Mouse (Mus musculus) A20 (cell line): ENCODE results near the gene Pop5.
A peak's percentile ranks its signal among the peaks of the same experiment; 100 is the strongest.

ENCODE experiments used
- DNase-seq: peaks from one replicate; pipeline ENCODE4 v3.0.0-alpha.2; 2011; ENCODE audit warnings: low read depth, low spot score

The Pop5 gene

DNA sequence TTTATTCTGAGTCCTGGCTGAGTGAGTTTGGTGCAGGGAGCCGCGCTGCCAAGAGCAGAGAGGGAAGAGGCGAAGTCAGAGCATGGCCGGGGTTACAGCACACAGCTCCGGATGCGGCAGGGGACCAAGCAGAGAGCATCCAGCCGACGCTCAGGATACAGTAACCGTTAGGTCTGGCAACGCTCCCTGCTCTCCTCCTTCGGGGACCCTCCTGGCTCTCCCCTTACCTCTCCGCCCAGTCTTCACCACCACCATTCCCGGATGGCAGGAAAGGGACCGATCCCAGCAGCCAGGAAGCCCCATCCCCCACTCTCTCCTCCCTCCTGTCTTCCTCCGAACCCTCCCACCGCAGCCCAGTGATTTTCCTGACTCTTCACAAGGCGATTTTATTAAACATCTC is 20.8 kb upstream of the Pop5 start:
- no peak for DNase-seq

- DNase-seq = no peak
Measured at GRCm38 (mm10) chr5:115215273-115216185, 20.1 kb upstream of the Pop5 start.

GRCm38 (mm10) chr5:115217998-115218397 is 17.6 kb upstream of the Pop5 start:
- peak; percentile 77 for DNase-seq

GRCm38 (mm10) chr5:115220931-115221640 is 14.6 kb upstream of the Pop5 start:
- peak; percentile 34 for DNase-seq

DNA sequence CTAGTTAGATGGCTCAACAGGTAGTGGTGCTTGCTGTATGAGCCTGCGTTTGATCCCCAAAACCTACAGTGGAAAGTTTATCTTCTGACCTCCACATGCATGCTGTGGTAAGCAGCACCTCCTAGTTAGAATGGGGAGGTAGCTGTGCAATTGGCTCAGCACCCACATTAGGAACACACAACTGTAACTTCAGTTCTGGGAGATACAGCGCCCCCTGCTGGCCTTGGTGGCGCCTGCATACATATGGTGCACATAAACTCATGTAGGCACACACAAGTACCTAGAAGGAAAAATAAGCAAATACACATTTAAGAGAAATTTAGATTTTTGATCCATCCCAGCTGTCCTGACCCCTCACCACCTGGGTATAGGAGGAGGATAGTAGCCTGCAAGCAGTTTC is 13.2 kb upstream of the Pop5 start:
- no peak for DNase-seq

DNA sequence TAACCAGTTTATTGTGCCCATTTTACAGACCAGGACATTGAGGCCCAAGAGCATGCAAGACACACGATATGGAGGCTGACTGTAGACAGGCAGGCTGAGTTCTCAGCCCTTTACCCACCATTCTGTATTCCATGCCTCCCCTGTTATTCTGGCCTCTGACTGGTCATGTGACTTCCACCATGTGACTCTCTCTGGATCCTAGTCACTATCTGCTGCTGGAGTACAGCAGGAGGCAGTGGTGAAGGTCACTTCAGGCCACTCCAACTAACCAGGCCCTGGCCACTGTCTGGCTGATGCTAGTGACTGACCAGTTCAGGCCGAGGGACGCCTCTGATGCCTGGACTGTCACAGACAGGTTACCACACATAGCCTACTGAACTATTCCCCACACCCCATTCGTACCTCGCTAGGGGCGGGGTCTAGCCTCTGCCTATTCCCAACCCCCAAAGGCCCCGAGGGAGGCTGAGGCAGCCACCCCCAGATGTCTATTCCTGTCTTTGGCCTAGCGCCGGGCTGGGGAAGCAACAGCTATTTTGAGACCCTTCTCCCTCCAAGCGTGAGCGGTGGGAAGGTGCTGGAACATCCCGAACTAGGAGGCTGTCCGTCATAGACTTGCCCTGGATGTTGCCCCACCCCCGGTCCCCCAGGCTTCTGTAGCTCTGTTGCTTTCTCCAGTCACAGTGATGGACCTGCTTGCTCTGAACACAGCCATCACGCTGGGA is 4.6 kb upstream of the Pop5 start:
- DNase-seq = no peak

- DNase-seq = peak; percentile 44
Measured at GRCm38 (mm10) chr5:115231552-115232120, 4.0 kb upstream of the Pop5 start.

- DNase-seq = no peak
Measured at GRCm38 (mm10) chr5:115232516-115232915, 3.1 kb upstream of the Pop5 start.

GRCm38 (mm10) chr5:115233031-115233780 is 2.4 kb upstream of the Pop5 start:
- no peak for DNase-seq

GRCm38 (mm10) chr5:115234519-115234918 is 1.1 kb upstream of the Pop5 start:
- DNase-seq = no peak

DNA sequence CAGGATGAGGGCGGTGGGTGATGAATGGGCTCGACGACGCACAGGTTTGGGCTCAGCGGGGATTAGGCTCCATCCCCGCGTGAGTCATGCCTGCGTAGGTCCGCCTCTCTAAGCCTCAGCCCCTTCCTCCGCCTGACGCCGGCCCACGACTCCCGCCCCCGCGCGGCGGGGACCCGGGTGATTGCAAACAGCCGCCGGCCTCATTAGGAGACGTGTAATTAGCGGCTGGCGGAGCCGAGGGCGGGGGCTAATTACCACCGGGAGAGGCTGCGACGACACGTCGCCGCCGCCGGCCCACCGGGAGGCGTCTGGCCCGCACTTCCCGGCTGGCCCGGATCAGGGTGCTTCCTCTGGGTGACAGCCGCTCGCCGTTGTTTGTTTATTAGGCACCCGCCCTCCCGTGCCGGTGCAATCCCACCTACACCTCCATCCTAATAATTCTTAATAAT is 289 bp upstream of the Pop5 start:
- DNase-seq = no peak

DNA sequence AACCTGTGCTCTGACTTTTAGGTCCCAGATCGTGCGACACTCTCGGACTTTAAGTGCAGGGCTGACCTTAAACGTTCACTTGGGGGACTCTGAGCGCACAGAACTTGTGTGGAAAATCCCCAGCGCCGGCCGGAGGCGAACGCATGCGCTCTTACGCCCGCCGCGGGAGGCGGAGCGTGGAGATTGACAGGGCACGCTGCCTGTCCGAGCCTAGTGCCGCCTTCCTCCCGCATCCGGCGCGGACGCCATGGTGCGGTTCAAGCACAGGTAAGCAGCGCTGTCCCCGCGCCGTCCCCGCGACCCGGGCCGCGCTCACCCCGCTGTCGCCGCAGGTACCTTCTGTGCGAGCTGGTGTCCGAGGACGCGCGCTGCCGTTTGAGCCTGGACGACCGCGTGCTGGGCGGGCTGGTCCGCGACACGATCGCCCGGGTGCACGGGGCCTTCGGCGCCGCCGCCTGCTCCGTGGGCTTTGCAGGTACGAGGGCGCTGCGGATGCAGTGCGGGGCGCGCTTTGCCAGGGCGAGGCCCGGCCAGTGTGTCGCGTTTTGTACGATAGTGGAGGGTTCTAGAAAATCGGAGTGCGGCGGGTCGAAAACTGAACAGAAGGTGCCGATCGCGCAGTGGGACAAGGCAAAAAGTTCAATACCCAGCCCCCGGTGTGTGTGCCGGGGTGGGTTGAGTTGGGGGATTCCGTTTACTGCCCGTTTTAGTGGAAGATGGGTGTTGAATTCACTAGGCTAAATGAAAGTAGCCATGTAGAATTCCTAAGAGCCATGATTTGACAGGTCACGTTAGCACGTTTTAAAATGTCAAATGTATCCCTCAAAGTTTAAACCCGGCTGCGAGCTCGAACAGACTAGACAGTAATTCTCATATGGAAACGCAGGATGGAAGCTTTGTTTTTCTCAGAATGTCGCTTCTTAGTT is 2.4 kb downstream of the Pop5 start:
- peak; percentile 95 for DNase-seq

- DNase-seq = peak; percentile 29
Measured at GRCm38 (mm10) chr5:115238729-115239195, 3.1 kb downstream of the Pop5 start.

- DNase-seq = no peak
Measured at GRCm38 (mm10) chr5:115240191-115240590, 4.6 kb downstream of the Pop5 start.

- DNase-seq = no peak
Measured at GRCm38 (mm10) chr5:115255472-115255871, 19.8 kb downstream of the Pop5 start.

DNA sequence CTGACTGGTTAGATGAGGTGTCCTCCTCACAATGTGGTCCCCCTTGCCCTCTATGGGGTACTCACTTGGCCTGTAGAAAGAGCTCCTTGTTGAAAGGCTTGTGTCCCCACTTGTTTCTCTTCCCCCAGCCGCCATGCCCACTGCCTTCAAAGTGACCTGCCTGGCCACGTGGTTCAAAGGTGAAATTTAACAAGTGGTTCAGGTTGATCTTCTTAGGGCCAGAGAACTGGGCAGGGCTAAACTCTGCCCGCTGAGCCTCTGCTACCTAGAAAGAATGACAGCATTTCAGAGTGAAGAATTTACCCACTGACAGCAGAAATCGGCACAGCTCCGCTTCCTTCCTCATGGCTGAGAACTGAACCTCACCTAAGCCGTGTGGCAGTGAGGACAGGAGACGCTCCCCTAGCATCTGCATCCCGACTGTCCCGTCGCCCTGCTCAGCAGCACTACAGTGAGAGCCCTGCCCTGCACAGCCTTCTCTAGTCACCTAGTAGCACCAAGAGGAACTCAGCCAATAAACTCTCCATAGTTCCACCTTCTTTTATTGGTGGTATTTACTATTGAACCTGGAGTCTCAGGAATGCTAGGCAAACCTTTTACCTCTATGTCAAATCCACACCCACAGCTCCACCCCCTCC is 21.4 kb downstream of the Pop5 start:
- no peak for DNase-seq

GRCm38 (mm10) chr5:115260356-115260755 is 24.7 kb downstream of the Pop5 start:
- DNase-seq = no peak

DNA sequence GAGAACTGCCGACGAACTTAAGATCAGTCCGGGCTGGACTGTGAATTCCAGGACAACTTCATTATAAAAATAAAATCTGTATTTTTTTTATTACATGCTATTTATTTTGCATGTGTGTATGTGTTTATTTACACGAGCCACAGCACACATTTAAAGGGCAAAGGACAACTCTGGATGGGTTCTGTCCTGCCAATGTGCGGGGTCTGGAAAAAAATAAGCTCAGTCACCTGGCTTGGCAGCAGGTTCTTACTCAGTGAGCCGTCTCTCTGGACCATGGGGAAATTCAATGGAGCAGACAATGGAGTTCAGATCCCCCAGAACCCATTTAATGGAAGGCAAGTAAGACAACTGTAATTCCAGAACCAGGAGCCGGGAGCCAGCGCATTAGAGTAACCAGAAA is 25.5 kb downstream of the Pop5 start:
- no peak for DNase-seq

GRCm38 (mm10) chr5:115261880-115262279 is 26.2 kb downstream of the Pop5 start:
- DNase-seq = no peak
